Mouse (Mus musculus) right cerebral cortex, postnatal 4 days (tissue): Measurements from ENCODE around the gene Lyz2.
"Not testable (repeated sequence)": the region's sequence is repeated elsewhere in the genome, so short reads cannot be mapped to it uniquely, and the experiment has no call there.

Source experiments
- DNase-seq: peaks from one replicate; pipeline ENCODE4 v3.0.0-alpha.2; 2022

Lyz2 gene

GRCm38 (mm10) chr10:117284578-117285520 is 2.7 kb upstream of the Lyz2 start:
- no peak for DNase-seq

DNA sequence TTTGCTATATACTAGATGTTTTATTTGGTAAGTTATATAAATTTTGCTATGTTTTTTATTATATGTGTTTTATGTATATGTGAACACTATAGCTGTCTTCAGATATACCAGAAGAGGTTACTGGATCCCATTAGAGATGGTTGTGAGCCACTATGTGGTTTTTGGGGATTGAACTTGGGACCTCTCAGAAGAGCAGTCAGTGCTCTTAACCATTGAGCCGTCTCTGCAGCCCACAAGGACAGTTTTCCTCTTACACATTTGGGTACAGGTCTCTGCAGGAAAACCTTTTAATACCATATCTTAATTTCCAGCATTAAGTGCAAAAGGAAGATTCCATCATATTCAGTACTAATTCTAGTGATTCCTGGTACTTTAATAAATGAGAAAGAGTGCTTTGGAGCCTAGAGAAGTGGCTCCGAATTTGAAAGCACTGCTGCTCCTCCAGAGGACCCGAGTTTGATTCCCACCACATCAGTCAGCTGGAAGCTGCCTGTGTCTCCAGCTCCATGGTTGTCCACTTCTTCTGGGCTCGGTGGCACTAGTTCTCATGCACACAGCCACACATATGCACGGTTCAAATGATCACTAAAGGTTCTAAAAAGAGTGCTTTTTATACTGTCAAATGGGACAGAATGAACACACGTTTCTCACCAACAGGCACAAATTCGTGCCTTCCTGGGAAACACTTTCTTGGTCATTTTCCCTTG is 1.9 kb upstream of the Lyz2 start:
- no peak for DNase-seq

GRCm38 (mm10) chr10:117283196-117283595 is 1.1 kb upstream of the Lyz2 start:
- DNase-seq, result not testable (repeated sequence)

DNA sequence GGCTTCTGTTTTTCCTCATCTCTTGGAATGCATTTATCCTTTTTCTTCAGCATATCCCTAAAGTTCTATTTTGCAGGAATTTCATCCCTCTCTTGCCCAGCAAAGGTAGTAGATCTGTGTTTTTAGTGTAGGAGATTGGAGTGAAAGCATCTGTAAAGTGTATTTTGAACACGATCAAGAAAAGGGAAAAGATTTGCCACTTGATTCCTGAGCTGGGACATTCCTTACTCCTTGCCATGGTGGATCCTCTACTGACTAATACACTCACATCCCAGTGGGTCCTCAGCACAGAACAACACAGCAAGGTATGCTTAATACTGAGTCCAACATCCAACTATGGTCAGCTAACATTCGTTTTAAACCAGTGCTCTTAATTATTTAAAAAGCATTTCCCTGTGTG is 430 bp upstream of the Lyz2 start:
- DNase-seq, result no peak

DNA sequence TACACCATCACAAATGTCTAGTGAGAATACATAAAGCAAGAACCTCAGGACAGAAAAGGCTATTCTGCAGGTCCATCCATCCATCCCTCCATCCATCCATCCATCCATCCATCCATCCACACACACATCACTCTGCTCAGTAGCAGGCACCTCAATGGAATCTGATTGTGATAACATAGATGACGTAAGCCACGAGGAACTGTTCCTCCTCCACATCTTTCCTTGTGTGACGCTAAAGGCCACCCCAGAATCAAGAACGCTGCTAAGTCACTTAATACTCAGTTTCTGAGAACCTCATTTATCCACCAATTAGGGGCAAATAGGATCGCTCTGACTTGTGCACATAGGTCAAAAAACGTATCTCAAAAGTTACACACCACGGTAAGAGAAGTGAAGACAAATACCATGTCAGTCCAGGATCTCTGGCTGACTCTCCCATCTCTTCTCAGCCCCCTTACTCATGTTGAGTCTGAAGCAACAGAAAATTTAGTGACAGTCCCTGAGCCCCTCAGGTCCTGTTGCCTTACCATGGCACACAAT is 670 bp downstream of the Lyz2 start:
- no peak for DNase-seq

DNA sequence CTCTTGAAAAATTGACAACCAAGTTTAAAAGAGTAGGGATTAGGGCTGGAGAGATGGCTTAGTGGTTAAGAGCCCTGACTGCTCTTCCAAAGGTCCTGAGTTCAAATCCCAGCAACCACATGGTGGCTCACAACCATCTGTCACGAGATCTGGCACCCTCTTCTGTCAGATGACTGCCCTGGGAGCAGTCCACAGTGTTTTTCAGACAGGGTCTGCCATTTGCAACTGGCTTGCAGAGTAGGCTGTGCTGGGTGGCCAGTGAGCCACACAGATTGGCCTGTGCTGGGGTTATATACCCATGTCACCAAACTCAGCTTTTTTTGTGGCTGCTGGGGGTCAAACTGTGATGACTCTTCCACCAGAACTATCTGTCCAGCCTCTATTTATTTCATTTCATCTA is 2.1 kb downstream of the Lyz2 start:
- DNase-seq, result no peak

GRCm38 (mm10) chr10:117278510-117278909 is 3.6 kb downstream of the Lyz2 start:
- DNase-seq, result not testable (repeated sequence)

DNA sequence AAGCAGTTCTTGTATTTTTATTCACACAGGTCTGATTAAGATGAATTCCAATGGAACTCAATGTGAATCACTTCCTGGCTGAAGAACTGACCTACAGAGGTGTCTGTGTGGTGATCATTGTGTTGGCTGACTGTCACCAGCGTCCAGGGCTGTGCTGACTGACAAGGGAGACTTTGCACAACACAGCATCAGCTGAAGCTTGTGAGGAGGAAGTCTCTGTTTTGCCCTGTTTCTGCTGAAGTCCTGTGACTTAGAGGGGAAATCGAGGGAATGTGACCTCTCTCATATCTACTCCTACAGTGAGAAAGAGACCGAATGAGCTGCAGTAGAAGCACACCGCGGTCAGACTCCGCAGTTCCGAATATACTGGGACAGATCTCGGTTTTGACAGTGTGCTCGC is 4.3 kb downstream of the Lyz2 start:
- not testable (repeated sequence) for DNase-seq

GRCm38 (mm10) chr10:117275681-117276369 is 6.3 kb downstream of the Lyz2 start:
- DNase-seq, result no peak

- DNase-seq, result not testable (repeated sequence)
Measured at GRCm38 (mm10) chr10:117274645-117275044, 7.5 kb downstream of the Lyz2 start.

GRCm38 (mm10) chr10:117272023-117272422 is 10.1 kb downstream of the Lyz2 start:
- no peak for DNase-seq

GRCm38 (mm10) chr10:117259870-117260269 is 22.3 kb downstream of the Lyz2 start:
- DNase-seq, result no peak

DNA sequence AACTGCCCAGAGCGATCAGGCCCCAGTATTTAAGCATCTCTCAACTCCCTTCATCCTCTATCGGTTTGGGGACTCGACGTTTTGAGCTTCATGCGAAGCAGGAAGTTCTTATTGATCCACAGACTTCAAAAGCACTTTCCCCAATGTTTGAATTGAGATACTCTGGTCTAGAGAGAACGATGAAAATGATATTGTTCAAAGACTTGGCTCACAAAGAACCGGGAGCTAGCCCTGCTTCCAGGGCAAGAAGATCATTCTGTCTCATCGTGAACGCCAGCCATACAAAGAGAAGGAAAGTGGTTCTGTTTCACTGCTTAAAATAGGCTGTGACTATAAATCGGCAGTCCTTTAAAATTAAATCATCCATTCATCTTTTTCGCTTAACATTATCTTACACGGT is 43.5 kb downstream of the Lyz2 start, which contains the start of gene 9530003J23Rik:
Gene 9530003J23Rik, minus strand, starts transcription at position 101 of the 400 bp plus-strand sequence.
- no peak for DNase-seq

DNA sequence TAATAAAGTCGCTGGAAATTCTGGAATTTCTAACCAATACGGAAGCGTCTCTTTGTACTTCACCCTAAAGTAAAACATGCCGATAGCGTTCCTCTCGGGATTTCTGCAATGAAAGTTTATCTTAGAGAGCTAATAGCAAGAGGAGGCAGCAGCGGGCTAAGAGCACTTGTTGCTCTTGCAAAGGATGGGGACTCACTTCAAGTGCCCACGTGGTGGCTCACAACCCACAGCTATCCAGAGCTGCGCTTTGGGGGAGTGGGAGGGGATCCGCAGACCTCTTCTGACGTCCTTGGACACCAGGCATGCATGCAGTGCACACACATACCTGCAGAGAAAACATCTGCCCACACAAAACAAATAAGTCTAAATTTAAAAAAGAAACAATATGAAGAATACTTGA is 46.3 kb downstream of the Lyz2 start:
- DNase-seq, result no peak

GRCm38 (mm10) chr10:117234825-117235224 is 47.3 kb downstream of the Lyz2 start:
- DNase-seq, result no peak

GRCm38 (mm10) chr10:117229826-117230225 is 52.3 kb downstream of the Lyz2 start:
- DNase-seq, result no peak
